Mouse (Mus musculus) testis, adult 2 months (tissue): ENCODE data around the gene Irf6. TPM values are rescaled to one million over a fixed set of nuclear protein-coding genes. Genes with fewer than 3 reads are reported as not detected.

Experiments used
- H3K27ac ChIP-seq: fragments of 200-500 bp; 2 replicates; pipeline ENCODE4 v1.5.1; 2012; ENCODE audit warnings: low read depth, low read length; ENCODE audit not compliant: control insufficient read depth, insufficient read depth
- H3K27me3 ChIP-seq: fragments of 200-500 bp; 2 replicates; pipeline ENCODE4 v1.6.1; 2012; ENCODE audit warnings: mild to moderate bottlenecking, low read length, moderate library complexity; ENCODE audit not compliant: control insufficient read depth, insufficient read depth
- H3K36me3 ChIP-seq: fragments of 200-500 bp; 2 replicates; pipeline ENCODE4 v1.6.1; 2012; ENCODE audit warnings: mild to moderate bottlenecking, low read length; ENCODE audit not compliant: control insufficient read depth, insufficient read depth
- H3K4me1 ChIP-seq: fragments of 200-500 bp; 2 replicates; pipeline ENCODE4 v1.6.1; 2012; ENCODE audit warnings: low read length; ENCODE audit not compliant: control insufficient read depth, insufficient read depth
- H3K4me3 ChIP-seq: fragments of 200-500 bp; 2 replicates; pipeline ENCODE4 v1.5.1; 2012; ENCODE audit warnings: low read depth, mild to moderate bottlenecking, low read length, moderate library complexity, mixed read lengths; ENCODE audit not compliant: control insufficient read depth
- CTCF ChIP-seq: fragments of 200-500 bp; IDR thresholded peaks from 2 replicates; pipeline ENCODE4 v1.5.1; 2012; ENCODE audit warnings: low read depth, mild to moderate bottlenecking, inconsistent platforms, low read length, moderate library complexity; ENCODE audit not compliant: control insufficient read depth, insufficient read depth, insufficient replicate concordance
- POLR2A ChIP-seq: fragments of 200-500 bp; IDR thresholded peaks from 2 replicates; pipeline ENCODE4 v1.6.1; 2012; ENCODE audit warnings: low read depth, mild to moderate bottlenecking, inconsistent platforms, low read length, moderate library complexity; ENCODE audit not compliant: control insufficient read depth
- polyA plus RNA-seq: library from polyadenylated mRNA; depleted of rRNA; stranded (reverse); fragments of >200 nt; gene quantifications from 2 replicates; pipeline ENCODE4 v1.2.3, GENCODE M21; 2012

The Irf6 gene
- polyA plus RNA-seq, 1 experiment: 17.5 TPM

- H3K27me3 ChIP-seq: no peaks in the 10 kb centered on the region
- H3K4me1 ChIP-seq: no peaks in the 10 kb centered on the region
- H3K4me3 ChIP-seq: no peak overlapping the region
- no peak overlapping the region for H3K27ac ChIP-seq
- H3K36me3 ChIP-seq: no peaks in the 10 kb centered on the region
- no peak for TF ChIP-seq CTCF
- TF ChIP-seq POLR2A: no peak
Observed at GRCm38 (mm10) chr1:193189151-193189621, 36.3 kb downstream of the Irf6 start.

GRCm38 (mm10) chr1:193189771-193190170 is 36.9 kb downstream of the Irf6 start:
- no peaks in the 10 kb centered on the region for H3K27me3 ChIP-seq
- no peak overlapping the region for H3K4me3 ChIP-seq
- H3K36me3 ChIP-seq: no peaks in the 10 kb centered on the region
- TF ChIP-seq POLR2A: no peak
- TF ChIP-seq CTCF: no peak
- no peak overlapping the region for H3K27ac ChIP-seq
- no peaks in the 10 kb centered on the region for H3K4me1 ChIP-seq

GRCm38 (mm10) chr1:193191675-193192283 is 38.9 kb downstream of the Irf6 start:
- no peak for TF ChIP-seq POLR2A
- TF ChIP-seq CTCF: no peak
- Histone ChIP-seq H3K27me3 (no peaks in the 10 kb centered on the region), H3K4me3 (no peak overlapping the region), H3K27ac (no peak overlapping the region), H3K4me1 (no peaks in the 10 kb centered on the region), H3K36me3 (no peaks in the 10 kb centered on the region)

- no peak overlapping the region for H3K27ac ChIP-seq
- H3K4me1 ChIP-seq: no peaks in the 10 kb centered on the region
- no peaks in the 10 kb centered on the region for H3K27me3 ChIP-seq
- no peaks in the 10 kb centered on the region for H3K36me3 ChIP-seq
- H3K4me3 ChIP-seq: no peak overlapping the region
- TF ChIP-seq POLR2A (no peak), CTCF (no peak)
Observed at GRCm38 (mm10) chr1:193194416-193195140, 41.7 kb downstream of the Irf6 start.

- no peak overlapping the region for H3K27ac ChIP-seq
- H3K27me3 ChIP-seq: no peaks in the 10 kb centered on the region
- no peak for TF ChIP-seq CTCF
- TF ChIP-seq POLR2A: no peak
Observed at GRCm38 (mm10) chr1:193195169-193195810, 42.4 kb downstream of the Irf6 start.

GRCm38 (mm10) chr1:193197494-193198205 is 44.7 kb downstream of the Irf6 start:
- H3K4me1 ChIP-seq: no peaks in the 10 kb centered on the region
- H3K27me3 ChIP-seq: no peaks in the 10 kb centered on the region
- no peak overlapping the region for H3K4me3 ChIP-seq
- TF ChIP-seq CTCF (no peak), POLR2A (no peak)
- H3K27ac ChIP-seq: no peak overlapping the region
- H3K36me3 ChIP-seq: no peaks in the 10 kb centered on the region

More at GRCm38 (mm10) chr1:193195169-193195810, 42.4 kb downstream of the Irf6 start:
- H3K4me1 ChIP-seq: no peaks in the 10 kb centered on the region
- no peak overlapping the region for H3K4me3 ChIP-seq
- H3K36me3 ChIP-seq: no peaks in the 10 kb centered on the region

- H3K36me3 ChIP-seq: no peaks in the 10 kb centered on the region
- no peak overlapping the region for H3K27ac ChIP-seq
- H3K4me3 ChIP-seq: no peak overlapping the region
- no peaks in the 10 kb centered on the region for H3K4me1 ChIP-seq
- H3K27me3 ChIP-seq: no peaks in the 10 kb centered on the region
- TF ChIP-seq POLR2A (no peak), CTCF (no peak)
Observed at GRCm38 (mm10) chr1:193198312-193198711, 45.4 kb downstream of the Irf6 start.
